ENCODE assay signal across 25 mouse cellular contexts in genomic region chr1:179254531-179254930, GRCm38 (mm10).
DNase-seq lines count a peak whose midpoint lies in the region; ATAC-seq and TF ChIP-seq lines count a peak whose summit lies in the region.
"Had no signal": no experiment of that assay in that cellular context is flagged by ENCODE, and none has a peak within 500 bp of the region (broad histone marks: within the 10 kb centered on the region; RNA-seq: fewer than 3 reads in every experiment).

No protein-coding gene starts in this region.

- 22% methylated on average over 3 of the region's 3 CpGs for WGBS in forebrain, embryonic 11.5 days
- 30% methylated on average over 3 of the region's 3 CpGs for WGBS in forebrain, embryonic 10.5 days
- 22% methylated on average over 3 of the region's 3 CpGs for WGBS in midbrain, embryonic 12.5 days
- 18% methylated on average over 3 of the region's 3 CpGs for WGBS in midbrain, postnatal 0 days
- 5% methylated on average over 3 of the region's 3 CpGs for WGBS in midbrain, embryonic 14.5 days
- WGBS in liver, embryonic 11.5 days: 76% methylated on average over 3 of the region's 3 CpGs

- peaks cover 2% of the 10 kb centered on the region for H3K4me1 ChIP-seq in forebrain, embryonic 11.5 days (replicated peaks; ENCODE audit: control insufficient read depth, insufficient read depth, low read length)
- peaks cover 34% of the 10 kb centered on the region for H3K4me1 ChIP-seq in forebrain, embryonic 10.5 days
- H3K4me1 ChIP-seq in midbrain, embryonic 12.5 days: peaks cover 19% of the 10 kb centered on the region
- H3K4me1 ChIP-seq in midbrain, postnatal 0 days (ENCODE audit: insufficient read depth, low read length): no peaks in the 10 kb centered on the region; the same call in 1 of the 2 replicates
- peaks cover 16% of the 10 kb centered on the region; the same call in 1 of the 2 replicates for H3K4me1 ChIP-seq in midbrain, embryonic 14.5 days (ENCODE audit: control insufficient read depth, insufficient read depth, low read length)
- no peaks in the 10 kb centered on the region for H3K4me1 ChIP-seq in liver, embryonic 11.5 days (replicated peaks; ENCODE audit: control insufficient read depth, insufficient read depth, low read length)
- H3K4me1 ChIP-seq: embryonic facial prominence, embryonic 15.5 days; liver, embryonic 12.5 days had no signal

- no peak overlapping the region for H3K4me3 ChIP-seq in forebrain, embryonic 11.5 days (ENCODE audit: low read depth, low read length)
- H3K4me3 ChIP-seq in forebrain, embryonic 10.5 days: no peak overlapping the region
- H3K4me3 ChIP-seq in midbrain, embryonic 12.5 days: no peak overlapping the region
- H3K4me3 ChIP-seq in midbrain, postnatal 0 days (ENCODE audit: low read depth, low read length): no peak overlapping the region
- no peak overlapping the region for H3K4me3 ChIP-seq in midbrain, embryonic 14.5 days (replicated peaks; ENCODE audit: low read depth, low read length)
- H3K4me3 ChIP-seq in liver, embryonic 11.5 days (ENCODE audit: low read depth, low read length): no peak overlapping the region
- H3K4me3 ChIP-seq: embryonic facial prominence, embryonic 15.5 days; heart, embryonic 13.5 days; layer of hippocampus, adult 2 months; limb, embryonic 12.5 days; liver, embryonic 12.5 days; neural tube, embryonic 12.5 days had no signal

- no peak for DNase-seq in forebrain, embryonic 11.5 days (ENCODE audit: low spot score)
- DNase-seq in forebrain, embryonic 10.5 days (ENCODE audit: extremely low spot score, low spot score): no peak
- DNase-seq in midbrain, postnatal 0 days (ENCODE audit: low spot score): no peak
- DNase-seq in embryo, embryonic 11 days: peak; percentile 45
- peak; percentile 73 for DNase-seq in midbrain, embryonic 14.5 days
- no peak for DNase-seq in liver, embryonic 11.5 days (ENCODE audit: low spot score)
- DNase-seq: adrenal gland, postnatal 14 days; cerebellum, adult 11 months; cerebellum, adult 9-11 months; gastrocnemius, postnatal 14 days; heart, adult 18-20 months; heart, postnatal 14 days; kidney, postnatal 25 days; lung, adult 18-20 months; lung, postnatal 10 days had no signal

- no peak for TF ChIP-seq CTCF in midbrain, postnatal 0 days (IDR thresholded peaks at IDR 0.05)

- no peaks in the 10 kb centered on the region for H3K9me3 ChIP-seq in forebrain, embryonic 11.5 days (ENCODE audit: control insufficient read depth, low read length)
- no peaks in the 10 kb centered on the region for H3K9me3 ChIP-seq in forebrain, embryonic 10.5 days
- no peaks in the 10 kb centered on the region for H3K9me3 ChIP-seq in midbrain, embryonic 12.5 days
- H3K9me3 ChIP-seq in midbrain, postnatal 0 days (ENCODE audit: low read length): no peaks in the 10 kb centered on the region
- H3K9me3 ChIP-seq in midbrain, embryonic 14.5 days (ENCODE audit: control insufficient read depth, low read length): no peaks in the 10 kb centered on the region
- no peaks in the 10 kb centered on the region for H3K9me3 ChIP-seq in liver, embryonic 11.5 days (ENCODE audit: control insufficient read depth, low read length)
- H3K9me3 ChIP-seq: embryonic facial prominence, embryonic 15.5 days; heart, embryonic 13.5 days; limb, embryonic 12.5 days; liver, embryonic 12.5 days; neural tube, embryonic 12.5 days had no signal

- ATAC-seq in forebrain, embryonic 11.5 days (replicated peaks; ENCODE audit: low FRiP score): 0 out of 2 replicates have a peak, but pooled peaks have one; percentile 36
- ATAC-seq in midbrain, embryonic 12.5 days (ENCODE audit: low FRiP score, low read depth): peak; percentile 83; the same call in 1 of the 2 replicates
- no peak for ATAC-seq in midbrain, postnatal 0 days (ENCODE audit: low FRiP score)
- ATAC-seq in midbrain, embryonic 14.5 days (ENCODE audit: low FRiP score, low TSS enrichment): peak; percentile 60; the same call in 1 of the 2 replicates
- no peak for ATAC-seq in liver, embryonic 11.5 days (replicated peaks; ENCODE audit: low FRiP score)
- ATAC-seq: CD4-positive, CD25-positive, alpha-beta regulatory T cell, adult 4 months; forebrain, embryonic 16.5 days; intestine, postnatal 0 days; liver, embryonic 12.5 days had no signal

- H3K4me2 ChIP-seq in forebrain, embryonic 11.5 days (ENCODE audit: low read depth, low read length, severe bottlenecking): no peak overlapping the region
- H3K4me2 ChIP-seq in midbrain, embryonic 12.5 days (replicated peaks): no peak overlapping the region
- no peak overlapping the region for H3K4me2 ChIP-seq in midbrain, postnatal 0 days (ENCODE audit: low read depth, low read length, poor library complexity, severe bottlenecking)
- H3K4me2 ChIP-seq in midbrain, embryonic 14.5 days (ENCODE audit: low read length): no peak overlapping the region
- H3K4me2 ChIP-seq in liver, embryonic 11.5 days: no peak overlapping the region
- H3K4me2 ChIP-seq: embryonic facial prominence, embryonic 15.5 days; heart, embryonic 13.5 days; limb, embryonic 12.5 days; liver, embryonic 12.5 days; neural tube, embryonic 12.5 days had no signal

- no peak overlapping the region for H3K27ac ChIP-seq in forebrain, embryonic 11.5 days (ENCODE audit: low read depth, low read length)
- no peak overlapping the region for H3K27ac ChIP-seq in forebrain, embryonic 10.5 days
- H3K27ac ChIP-seq in midbrain, embryonic 12.5 days (replicated peaks): no peak overlapping the region
- no peak overlapping the region for H3K27ac ChIP-seq in midbrain, postnatal 0 days (ENCODE audit: low read depth, low read length)
- H3K27ac ChIP-seq in midbrain, embryonic 14.5 days (replicated peaks; ENCODE audit: low read depth, low read length): no peak overlapping the region
- H3K27ac ChIP-seq in liver, embryonic 11.5 days (ENCODE audit: low read depth, low read length): no peak overlapping the region
- H3K27ac ChIP-seq: embryonic facial prominence, embryonic 15.5 days; heart, embryonic 13.5 days; layer of hippocampus, adult 2 months; limb, embryonic 12.5 days; liver, embryonic 12.5 days; neural tube, embryonic 12.5 days had no signal

- H3K9ac ChIP-seq in forebrain, embryonic 11.5 days (ENCODE audit: low read length): no peak overlapping the region
- H3K9ac ChIP-seq in midbrain, embryonic 12.5 days (replicated peaks): no peak overlapping the region
- H3K9ac ChIP-seq in midbrain, postnatal 0 days (replicated peaks; ENCODE audit: low read length, poor library complexity, severe bottlenecking): no peak overlapping the region
- H3K9ac ChIP-seq in midbrain, embryonic 14.5 days (replicated peaks; ENCODE audit: low read length): no peak overlapping the region
- no peak overlapping the region for H3K9ac ChIP-seq in liver, embryonic 11.5 days (ENCODE audit: low read depth, low read length)
- H3K9ac ChIP-seq: embryonic facial prominence, embryonic 15.5 days; heart, embryonic 13.5 days; limb, embryonic 12.5 days; liver, embryonic 12.5 days; neural tube, embryonic 12.5 days had no signal

- no peaks in the 10 kb centered on the region for H3K36me3 ChIP-seq in forebrain, embryonic 11.5 days (ENCODE audit: control insufficient read depth, insufficient read depth, low read length)
- no peaks in the 10 kb centered on the region for H3K36me3 ChIP-seq in forebrain, embryonic 10.5 days (replicated peaks)
- H3K36me3 ChIP-seq in midbrain, embryonic 12.5 days: no peaks in the 10 kb centered on the region
- no peaks in the 10 kb centered on the region for H3K36me3 ChIP-seq in midbrain, postnatal 0 days (ENCODE audit: insufficient read depth, low read length)
- H3K36me3 ChIP-seq in midbrain, embryonic 14.5 days (ENCODE audit: control insufficient read depth, insufficient read depth, low read length): no peaks in the 10 kb centered on the region
- no peaks in the 10 kb centered on the region for H3K36me3 ChIP-seq in liver, embryonic 11.5 days (ENCODE audit: control insufficient read depth, insufficient read depth, low read length)
- H3K36me3 ChIP-seq: embryonic facial prominence, embryonic 15.5 days; heart, embryonic 13.5 days; limb, embryonic 12.5 days; liver, embryonic 12.5 days; neural tube, embryonic 12.5 days had no signal

- no peaks in the 10 kb centered on the region for H3K27me3 ChIP-seq in forebrain, embryonic 11.5 days (ENCODE audit: control insufficient read depth, insufficient read depth, low read length)
- H3K27me3 ChIP-seq in forebrain, embryonic 10.5 days (ENCODE audit: poor library complexity, severe bottlenecking): no peaks in the 10 kb centered on the region
- H3K27me3 ChIP-seq in midbrain, embryonic 12.5 days: no peaks in the 10 kb centered on the region
- no peaks in the 10 kb centered on the region for H3K27me3 ChIP-seq in midbrain, postnatal 0 days (ENCODE audit: insufficient read depth, low read length)
- no peaks in the 10 kb centered on the region for H3K27me3 ChIP-seq in midbrain, embryonic 14.5 days (ENCODE audit: control insufficient read depth, insufficient read depth, low read length)
- H3K27me3 ChIP-seq in liver, embryonic 11.5 days (replicated peaks; ENCODE audit: control insufficient read depth, insufficient read depth, low read length): no peaks in the 10 kb centered on the region
- H3K27me3 ChIP-seq: embryonic facial prominence, embryonic 15.5 days; heart, embryonic 13.5 days; limb, embryonic 12.5 days; liver, embryonic 12.5 days; neural tube, embryonic 12.5 days had no signal

Comparison
In these comparisons a context has a peak if more than half of its experiments do, and no peak if none do; other contexts are left out.
1. ATAC-seq: peak in forebrain, embryonic 11.5 days (single experiment), midbrain, embryonic 12.5 days (single experiment) and midbrain, embryonic 14.5 days (single experiment); none in midbrain, postnatal 0 days (single experiment) and liver, embryonic 11.5 days (single experiment).
2. DNase-seq: peak in embryo, embryonic 11 days (single experiment) and midbrain, embryonic 14.5 days (single experiment); none in forebrain, embryonic 11.5 days (single experiment), forebrain, embryonic 10.5 days (single experiment), midbrain, postnatal 0 days (single experiment) and liver, embryonic 11.5 days (single experiment).